Mouse (Mus musculus): ENCODE data around the gene Vps26a.

Vps26a gene

GRCm38 (mm10) chr10:62486618-62487415 lies at the start of gene Vps26a:
TSS of gene Vps26a (minus strand) at chr10:62486805.
- in situ Hi-C loops (cut with MboI, MseI): loop anchor here (5.0 kb wide), 1 partner anchor 35 kb away; no protein-coding TSS in a partner anchor

- in situ Hi-C loops (cut with MboI, MseI): loop anchor here in 1 of 2 experiments (25.0 kb wide), 1 partner anchor 572 kb away; no protein-coding TSS in a partner anchor
Observed at GRCm38 (mm10) chr10:62534509-62534908, 47.9 kb upstream of the Vps26a start.

GRCm38 (mm10) chr10:62532832-62533231 lies 46.2 kb upstream of the Vps26a start:
- in situ Hi-C loops (cut with MboI, MseI): loop anchor here in 1 of 2 experiments (25.0 kb wide), 1 partner anchor 571 kb away; no protein-coding TSS in a partner anchor

GRCm38 (mm10) chr10:62530183-62530582 lies 43.6 kb upstream of the Vps26a start:
- in situ Hi-C loops (cut with MboI, MseI): loop anchor here in 1 of 2 experiments (25.0 kb wide), 1 partner anchor 568 kb away; no protein-coding TSS in a partner anchor

DNA sequence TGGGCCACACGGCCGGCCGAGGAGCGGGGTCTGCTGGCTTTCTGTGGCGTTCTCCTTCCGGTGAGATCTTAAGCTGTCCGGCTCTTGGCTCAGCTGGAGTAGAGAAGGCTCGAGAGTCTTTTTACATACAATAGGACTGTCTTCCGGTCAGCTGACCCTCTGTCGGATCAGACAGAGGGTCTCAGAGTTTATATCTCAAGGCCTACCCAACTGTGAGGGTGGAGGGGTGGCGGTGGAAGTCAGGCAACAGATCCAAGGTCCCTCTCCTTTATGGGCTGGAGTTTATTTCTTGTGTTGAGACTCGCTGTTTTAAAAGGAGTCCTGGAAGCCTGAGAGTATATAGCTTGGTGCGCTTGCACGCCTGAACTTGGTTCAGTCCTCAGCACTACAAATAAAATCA lies 40.7 kb upstream of the Vps26a start, which contains the start of gene Srgn:
Srgn (minus strand) TSS at position 101 of the 400 bp plus-strand sequence.
- in situ Hi-C loops (cut with MboI, MseI): loop anchor here in 1 of 2 experiments (25.0 kb wide), 1 partner anchor 565 kb away; no protein-coding TSS in a partner anchor

DNA sequence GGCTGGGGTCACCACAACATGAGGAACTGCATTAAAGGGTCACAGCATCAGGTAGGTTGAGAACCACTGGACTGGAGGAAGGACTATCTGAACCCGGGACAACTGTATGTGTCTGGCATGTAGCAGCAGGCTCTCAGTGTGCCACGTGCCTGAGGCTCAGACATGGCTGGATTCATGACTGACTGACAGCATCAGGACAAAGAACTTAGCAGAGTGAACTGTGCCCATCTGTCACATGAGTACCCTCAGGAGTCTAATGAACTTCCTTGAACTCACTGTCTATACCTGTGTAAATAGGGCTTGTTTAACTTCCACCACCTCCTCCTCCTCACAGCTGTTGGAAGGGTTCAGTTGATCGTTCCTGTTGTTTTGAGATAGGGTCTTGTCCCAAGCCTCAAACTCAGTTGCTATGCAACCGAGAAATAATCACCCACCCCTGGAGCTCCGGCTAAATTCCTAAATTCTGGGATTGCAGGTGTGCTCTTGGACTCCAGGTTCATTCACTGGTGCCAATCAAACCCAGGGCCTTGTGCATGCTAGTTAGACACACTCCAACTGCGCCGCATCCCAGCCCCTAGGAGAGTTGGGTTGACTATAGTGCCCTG lies 35.8 kb upstream of the Vps26a start:
- in situ Hi-C loops (cut with MboI, MseI): no loop called here

GRCm38 (mm10) chr10:62521763-62522162 lies 35.2 kb upstream of the Vps26a start:
- in situ Hi-C loops (cut with MboI, MseI): no loop called here

DNA sequence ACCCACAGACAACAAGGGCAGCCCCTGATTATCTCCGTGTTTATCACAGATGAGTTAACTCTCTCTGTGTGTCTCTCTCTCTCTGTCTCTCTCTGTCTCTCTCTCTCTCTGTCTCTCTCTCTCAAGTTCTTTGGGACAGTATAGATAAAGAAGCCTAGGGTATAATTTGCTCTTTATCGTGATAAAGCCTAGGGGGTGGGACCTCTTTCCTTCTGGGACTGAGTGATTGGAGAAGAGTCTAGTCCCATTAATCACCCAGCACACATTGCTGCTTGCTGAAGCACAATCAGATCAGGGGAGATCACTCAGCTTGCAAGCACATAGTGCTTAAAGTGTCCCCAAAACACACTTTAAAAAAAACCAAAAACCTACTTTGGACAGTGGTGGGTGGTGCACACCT lies 34.3 kb upstream of the Vps26a start:
- in situ Hi-C loops (cut with MboI, MseI): no loop called here

- in situ Hi-C loops (cut with MboI, MseI): no loop called here
Observed at GRCm38 (mm10) chr10:62517511-62517910, 30.9 kb upstream of the Vps26a start.

- in situ Hi-C loops (cut with MboI, MseI): no loop called here
Observed at GRCm38 (mm10) chr10:62512855-62513254, 26.2 kb upstream of the Vps26a start.

GRCm38 (mm10) chr10:62511528-62511927 lies 24.9 kb upstream of the Vps26a start:
- in situ Hi-C loops (cut with MboI, MseI): no loop called here

DNA sequence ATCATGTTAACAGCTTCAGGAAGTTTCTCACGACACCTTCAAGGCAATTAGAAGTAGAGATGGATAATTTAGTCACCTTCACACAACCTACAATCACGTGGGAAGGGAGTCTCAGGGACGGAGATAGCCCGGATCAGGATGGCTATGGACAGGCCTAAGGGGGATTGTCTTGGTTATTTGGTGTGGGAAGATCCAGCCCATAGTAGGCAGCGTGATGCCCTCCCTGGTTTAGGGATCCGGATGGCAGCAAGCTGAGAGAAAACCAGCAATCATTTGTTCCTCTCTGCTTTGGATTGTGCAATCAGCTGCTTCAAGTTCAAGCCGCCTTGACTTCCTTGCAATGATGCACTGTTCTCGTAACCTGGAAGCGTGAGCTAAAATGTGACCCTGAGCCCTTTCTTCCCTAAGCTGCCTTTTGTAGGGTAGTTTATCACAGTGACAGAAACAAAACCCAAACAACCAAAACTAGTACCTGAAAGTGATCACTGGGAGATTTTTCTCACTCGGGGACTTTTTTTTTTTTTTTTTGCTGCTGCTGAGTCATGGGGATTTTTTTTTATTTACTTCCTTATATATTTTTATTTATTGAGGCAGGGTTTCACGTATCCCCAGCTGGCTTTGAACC lies 22.5 kb upstream of the Vps26a start:
- in situ Hi-C loops (cut with MboI, MseI): loop anchor here (5.0 kb wide), 1 partner anchor 33 kb away; no protein-coding TSS in a partner anchor

DNA sequence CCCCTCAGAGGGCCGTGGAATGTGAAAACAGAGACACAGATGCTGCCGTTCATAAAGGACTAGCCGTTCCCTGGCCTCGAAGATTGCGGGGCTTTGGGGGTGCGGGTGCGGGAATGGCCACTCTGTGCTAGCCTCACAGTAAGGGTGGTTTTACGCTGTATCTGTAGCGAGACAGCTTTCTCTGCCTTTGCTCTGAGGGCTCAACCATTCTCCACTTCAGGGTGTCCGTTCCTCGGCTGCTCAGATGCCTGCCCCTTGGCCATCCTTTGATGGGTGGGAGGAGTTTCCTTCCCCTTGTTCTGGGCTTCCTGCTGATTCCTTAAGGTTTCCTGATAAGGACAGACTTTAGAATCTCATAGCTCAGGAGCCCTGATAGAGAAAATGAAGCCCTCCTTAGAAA lies 21.9 kb upstream of the Vps26a start:
- in situ Hi-C loops (cut with MboI, MseI): loop anchor here (5.0 kb wide), 1 partner anchor 34 kb away; no protein-coding TSS in a partner anchor

DNA sequence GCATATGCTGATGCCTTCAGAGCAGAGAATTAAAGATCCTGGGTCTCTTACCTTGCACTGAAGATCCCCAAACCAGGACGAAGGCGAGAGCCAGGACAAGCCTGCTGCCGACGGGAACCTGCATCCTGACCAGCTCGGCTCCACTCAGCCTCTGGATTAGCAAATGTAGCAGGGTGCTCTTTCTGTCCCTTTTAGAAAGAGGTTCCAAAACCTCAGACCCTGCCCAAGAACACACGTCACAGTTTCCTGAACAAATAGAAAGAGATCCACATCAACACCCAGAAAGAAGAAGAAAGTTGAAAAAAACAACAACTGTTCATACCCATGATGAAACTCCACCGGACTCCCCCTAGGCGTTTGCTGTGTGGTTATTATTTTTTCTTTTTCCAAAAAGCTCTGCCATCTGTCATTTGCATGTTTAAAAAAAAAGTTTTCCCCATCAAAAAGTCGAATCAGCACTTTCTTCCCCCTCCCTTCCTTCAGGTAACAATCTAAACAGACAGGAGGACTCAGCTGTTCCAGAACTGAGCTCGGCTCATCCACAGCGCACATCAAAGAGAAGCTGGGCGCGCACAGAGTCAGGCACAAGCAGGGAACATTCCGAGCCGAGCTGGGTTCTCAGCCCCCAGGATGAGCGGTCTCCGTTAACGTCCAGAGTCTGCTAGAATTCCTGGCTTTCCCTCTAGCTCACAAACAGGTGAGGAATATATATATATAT lies 21.1 kb upstream of the Vps26a start:
- in situ Hi-C loops (cut with MboI, MseI): loop anchor here (5.0 kb wide), 1 partner anchor 35 kb away; no protein-coding TSS in a partner anchor

GRCm38 (mm10) chr10:62507071-62507470 lies 20.5 kb upstream of the Vps26a start:
- in situ Hi-C loops (cut with MboI, MseI): loop anchor here (5.0 kb wide), 1 partner anchor 35 kb away; no protein-coding TSS in a partner anchor

GRCm38 (mm10) chr10:62506019-62506556 lies 19.5 kb upstream of the Vps26a start:
- in situ Hi-C loops (cut with MboI, MseI): loop anchor here (5.0 kb wide), 1 partner anchor 36 kb away; no protein-coding TSS in a partner anchor

DNA sequence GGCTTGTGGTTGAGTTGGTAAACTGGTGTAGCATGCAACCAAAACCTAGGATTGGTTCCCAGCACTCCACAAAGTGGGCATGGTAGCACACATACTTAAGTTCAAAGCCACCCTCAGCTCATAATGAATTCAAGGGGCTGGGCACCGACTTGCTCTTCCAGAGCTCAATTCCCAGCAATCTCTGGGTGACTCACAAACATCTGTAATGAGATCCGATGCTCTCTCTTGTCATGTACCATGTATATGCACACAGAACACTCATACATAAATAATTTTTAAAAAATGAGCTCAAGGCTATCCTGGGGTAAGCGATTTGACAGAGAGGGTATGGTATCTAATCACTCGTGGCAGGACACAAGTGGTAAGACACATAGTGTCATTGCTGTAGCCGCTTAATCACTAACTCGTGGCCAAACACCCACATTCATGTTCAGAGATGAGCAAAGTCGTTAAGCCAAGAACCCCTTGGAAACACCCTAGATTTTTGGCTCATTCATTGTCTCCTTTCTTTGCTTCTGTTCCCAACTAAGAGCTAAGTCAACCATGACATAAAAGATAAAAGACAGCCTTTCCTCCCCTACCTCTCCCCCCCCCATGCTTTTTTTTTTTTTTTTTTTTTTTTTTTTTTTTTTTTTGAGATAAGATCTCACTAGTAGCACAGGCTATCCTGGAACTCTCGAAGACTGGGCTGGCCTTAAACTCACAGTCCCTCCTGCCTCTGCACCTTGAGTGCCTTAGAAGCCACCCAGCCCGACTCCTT lies 18.8 kb upstream of the Vps26a start:
- in situ Hi-C loops (cut with MboI, MseI): loop anchor here (5.0 kb wide), 1 partner anchor 37 kb away; no protein-coding TSS in a partner anchor

- in situ Hi-C loops (cut with MboI, MseI): no loop called here
Observed at GRCm38 (mm10) chr10:62503836-62504628, 17.4 kb upstream of the Vps26a start.

DNA sequence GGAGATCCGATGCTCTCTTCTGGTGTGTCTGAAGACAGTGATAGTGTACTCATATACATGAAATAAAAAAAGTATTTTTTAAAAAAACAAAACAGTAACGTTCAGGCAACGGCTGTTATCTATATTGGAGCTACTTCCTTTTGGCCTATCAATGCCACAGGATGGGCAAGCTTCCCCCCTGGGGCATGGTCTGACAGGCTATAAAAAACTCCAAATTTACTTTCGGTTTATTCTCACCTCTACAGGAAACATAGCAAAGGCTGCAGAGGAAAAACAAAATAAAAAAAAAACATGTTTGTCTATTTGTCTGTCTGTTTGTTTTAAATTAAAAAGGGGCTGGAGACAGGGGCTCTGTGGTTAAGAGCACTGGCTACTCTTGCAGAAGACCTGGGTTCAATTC lies 16.7 kb upstream of the Vps26a start:
- in situ Hi-C loops (cut with MboI, MseI): no loop called here
